Mouse (Mus musculus): ENCODE results near the gene Dars2. TPM values are rescaled to one million over a fixed set of nuclear protein-coding genes. Genes with fewer than 3 reads are reported as not detected.
A peak's percentile ranks its signal among the peaks of the same experiment; 100 is the strongest.

The Dars2 gene
- polyA plus RNA-seq, 1 experiment: 13.6 TPM

- no peaks in the 10 kb centered on the region for H3K27me3 ChIP-seq (ENCODE audit: control insufficient read depth, insufficient read depth, low read length)
- H3K4me1 ChIP-seq (replicated peaks; ENCODE audit: control insufficient read depth, insufficient read depth, low read length): peaks cover 4% of the 10 kb centered on the region; the same call in 1 of the 2 replicates
- no peak for DNase-seq
- no peak overlapping the region for H3K27ac ChIP-seq (ENCODE audit: control insufficient read depth, insufficient read depth, low read length)
- TF ChIP-seq CTCF (IDR thresholded peaks at IDR 0.05; ENCODE audit: borderline replicate concordance, control insufficient read depth, extremely low read depth, insufficient read depth, low read length, poor library complexity) (no peak), POLR2A (IDR thresholded peaks at IDR 0.05; ENCODE audit: control insufficient read depth, extremely low read depth, insufficient read depth, low read length, poor library complexity) (no peak)
- WGBS: 11% methylated on average over 1 of the region's 1 CpGs
- peaks cover 32% of the 10 kb centered on the region for H3K36me3 ChIP-seq (ENCODE audit: control insufficient read depth, insufficient read depth, low read length)
- H3K4me3 ChIP-seq (ENCODE audit: control insufficient read depth, insufficient read depth, low read length): no peak overlapping the region
These were observed 33.4 kb downstream of the Dars2 start for GRCm38 (mm10) chr1:161037026-161037425.

DNA sequence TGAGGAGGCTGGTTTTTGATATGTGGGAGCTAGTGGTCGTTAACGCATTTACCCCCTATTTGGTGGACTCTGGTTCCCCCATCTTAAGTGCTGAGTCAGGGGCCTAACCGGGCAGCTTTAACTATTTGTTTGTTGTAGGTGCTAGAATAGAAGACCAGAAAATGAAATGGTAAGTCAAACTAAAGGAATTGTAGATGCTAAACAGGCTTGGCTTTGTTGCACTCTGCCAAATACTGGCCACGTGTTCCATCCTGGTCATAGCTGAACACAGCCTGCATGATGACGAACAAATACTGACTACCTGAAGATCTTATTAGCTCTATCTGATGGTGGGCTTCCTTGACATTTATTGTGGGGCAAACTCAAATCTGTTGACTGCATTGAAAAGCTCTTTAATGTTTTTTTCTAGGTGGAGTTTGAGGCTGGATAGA is 34.0 kb downstream of the Dars2 start:
- no peaks in the 10 kb centered on the region for H3K27me3 ChIP-seq (ENCODE audit: control insufficient read depth, insufficient read depth, low read length)
- peaks cover 4% of the 10 kb centered on the region; the same call in 1 of the 2 replicates for H3K4me1 ChIP-seq (replicated peaks; ENCODE audit: control insufficient read depth, insufficient read depth, low read length)
- DNase-seq: no peak
- peaks cover 32% of the 10 kb centered on the region for H3K36me3 ChIP-seq (ENCODE audit: control insufficient read depth, insufficient read depth, low read length)
- no peak overlapping the region for H3K27ac ChIP-seq (ENCODE audit: control insufficient read depth, insufficient read depth, low read length)
- H3K4me3 ChIP-seq (ENCODE audit: control insufficient read depth, insufficient read depth, low read length): peak overlapping the region; percentile 10; the same call in 1 of the 2 replicates
- TF ChIP-seq CTCF (IDR thresholded peaks at IDR 0.05; ENCODE audit: borderline replicate concordance, control insufficient read depth, extremely low read depth, insufficient read depth, low read length, poor library complexity) (no peak), POLR2A (IDR thresholded peaks at IDR 0.05; ENCODE audit: control insufficient read depth, extremely low read depth, insufficient read depth, low read length, poor library complexity) (no peak)
- 1% methylated on average over 5 of the region's 5 CpGs for WGBS

- peaks cover 4% of the 10 kb centered on the region; the same call in 1 of the 2 replicates for H3K4me1 ChIP-seq (replicated peaks; ENCODE audit: control insufficient read depth, insufficient read depth, low read length)
- H3K36me3 ChIP-seq (ENCODE audit: control insufficient read depth, insufficient read depth, low read length): peaks cover 32% of the 10 kb centered on the region
- WGBS: 3% methylated on average over 6 of the region's 6 CpGs
- H3K27me3 ChIP-seq (ENCODE audit: control insufficient read depth, insufficient read depth, low read length): no peaks in the 10 kb centered on the region
- TF ChIP-seq CTCF (IDR thresholded peaks at IDR 0.05; ENCODE audit: borderline replicate concordance, control insufficient read depth, extremely low read depth, insufficient read depth, low read length, poor library complexity) (no peak), POLR2A (IDR thresholded peaks at IDR 0.05; ENCODE audit: control insufficient read depth, extremely low read depth, insufficient read depth, low read length, poor library complexity) (no peak)
- H3K27ac ChIP-seq (ENCODE audit: control insufficient read depth, insufficient read depth, low read length): no peak overlapping the region
- peak overlapping the region; percentile 10; the same call in 1 of the 2 replicates for H3K4me3 ChIP-seq (ENCODE audit: control insufficient read depth, insufficient read depth, low read length)
- no peak for DNase-seq
These were observed 34.6 kb downstream of the Dars2 start for GRCm38 (mm10) chr1:161035786-161036404.

- DNase-seq: no peak
- H3K27me3 ChIP-seq (ENCODE audit: control insufficient read depth, insufficient read depth, low read length): no peaks in the 10 kb centered on the region
- H3K27ac ChIP-seq (ENCODE audit: control insufficient read depth, insufficient read depth, low read length): peak overlapping the region; percentile 72
- TF ChIP-seq CTCF (IDR thresholded peaks at IDR 0.05; ENCODE audit: borderline replicate concordance, control insufficient read depth, extremely low read depth, insufficient read depth, low read length, poor library complexity) (no peak), POLR2A (IDR thresholded peaks at IDR 0.05; ENCODE audit: control insufficient read depth, extremely low read depth, insufficient read depth, low read length, poor library complexity) (no peak)
- peaks cover 4% of the 10 kb centered on the region; the same call in 1 of the 2 replicates for H3K4me1 ChIP-seq (replicated peaks; ENCODE audit: control insufficient read depth, insufficient read depth, low read length)
- under 1% methylated on average over 14 of the region's 14 CpGs for WGBS
- H3K4me3 ChIP-seq (ENCODE audit: control insufficient read depth, insufficient read depth, low read length): peak overlapping the region; percentile 53
- H3K36me3 ChIP-seq (ENCODE audit: control insufficient read depth, insufficient read depth, low read length): peaks cover 32% of the 10 kb centered on the region
These were observed 35.1 kb downstream of the Dars2 start for GRCm38 (mm10) chr1:161035281-161035785.

- Histone ChIP-seq H3K27ac (ENCODE audit: control insufficient read depth, insufficient read depth, low read length) (peak within 1 kb of the TSS; percentile 72), H3K27me3 (ENCODE audit: control insufficient read depth, insufficient read depth, low read length) (no peaks in the 10 kb centered on the region), H3K4me3 (ENCODE audit: control insufficient read depth, insufficient read depth, low read length) (peak within 1 kb of the TSS; percentile 72), H3K36me3 (ENCODE audit: control insufficient read depth, insufficient read depth, low read length) (peaks cover 32% of the 10 kb centered on the region), H3K4me1 (replicated peaks; ENCODE audit: control insufficient read depth, insufficient read depth, low read length) (peaks cover 4% of the 10 kb centered on the region; the same call in 1 of the 2 replicates)
- WGBS: 1% methylated on average over 75 of the region's 76 CpGs
- peak; percentile 100 for DNase-seq
- TF ChIP-seq CTCF (IDR thresholded peaks at IDR 0.05; ENCODE audit: borderline replicate concordance, control insufficient read depth, extremely low read depth, insufficient read depth, low read length, poor library complexity) (peak; percentile 54; the same call in 1 of the 2 replicates), POLR2A (IDR thresholded peaks at IDR 0.05; ENCODE audit: control insufficient read depth, extremely low read depth, insufficient read depth, low read length, poor library complexity) (peak; percentile 99)
These were observed 35.8 kb downstream of the Dars2 start, which contains the start of gene Zbtb37 for GRCm38 (mm10) chr1:161034435-161035280. TSS of gene Zbtb37 (minus strand) at chr1:161034849.

DNA sequence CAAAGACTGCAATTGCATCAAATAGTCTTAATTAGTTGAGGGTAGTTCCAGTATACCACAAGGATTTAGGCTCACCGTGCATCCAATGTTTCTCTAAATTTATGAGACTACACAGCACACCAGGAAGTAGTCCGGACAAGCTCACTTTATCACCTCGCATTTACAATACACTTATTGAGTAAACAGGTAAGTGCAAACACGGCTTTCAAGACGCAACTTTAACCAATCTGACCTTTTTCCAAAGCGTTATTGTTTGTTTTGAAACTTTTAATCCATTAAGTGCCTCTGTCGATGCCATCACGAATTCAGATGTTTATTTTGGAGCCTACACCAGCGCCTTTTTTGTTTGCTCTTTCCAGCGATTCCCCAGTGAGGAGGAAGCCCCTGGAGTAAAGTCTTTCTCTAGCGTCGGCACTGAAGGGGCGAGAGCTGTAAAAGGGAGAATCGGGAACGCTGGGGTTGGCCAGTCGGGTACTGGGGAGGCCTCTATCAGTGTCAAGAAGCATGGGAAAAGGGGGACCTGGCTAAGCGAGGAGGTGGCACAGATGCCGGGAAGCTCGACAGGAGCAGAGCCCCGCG is 36.5 kb downstream of the Dars2 start:
- Histone ChIP-seq H3K36me3 (ENCODE audit: control insufficient read depth, insufficient read depth, low read length) (peaks cover 26% of the 10 kb centered on the region), H3K27me3 (ENCODE audit: control insufficient read depth, insufficient read depth, low read length) (no peaks in the 10 kb centered on the region), H3K4me3 (ENCODE audit: control insufficient read depth, insufficient read depth, low read length) (peak overlapping the region; percentile 72), H3K4me1 (replicated peaks; ENCODE audit: control insufficient read depth, insufficient read depth, low read length) (peaks cover 4% of the 10 kb centered on the region; the same call in 1 of the 2 replicates), H3K27ac (ENCODE audit: control insufficient read depth, insufficient read depth, low read length) (peak overlapping the region; percentile 18; the same call in 1 of the 2 replicates)
- no peak for DNase-seq
- TF ChIP-seq CTCF (IDR thresholded peaks at IDR 0.05; ENCODE audit: borderline replicate concordance, control insufficient read depth, extremely low read depth, insufficient read depth, low read length, poor library complexity): no peak
- 3% methylated on average over 21 of the region's 21 CpGs for WGBS
